Mouse (Mus musculus) ES-E14 (cell line): ENCODE measurements around the gene Tubgcp3.

Experiments
- CHD2 ChIP-seq: IDR thresholded peaks from 2 replicates; pipeline ENCODE4 v1.6.1; 2014; ENCODE audit warnings: mild to moderate bottlenecking, low read depth, low read length, inconsistent platforms
- HCFC1 ChIP-seq: IDR thresholded peaks from 2 replicates; pipeline ENCODE4 v1.6.1; 2012; ENCODE audit warnings: low read length, inconsistent platforms, borderline replicate concordance; ENCODE audit not compliant: insufficient read depth

DNA sequence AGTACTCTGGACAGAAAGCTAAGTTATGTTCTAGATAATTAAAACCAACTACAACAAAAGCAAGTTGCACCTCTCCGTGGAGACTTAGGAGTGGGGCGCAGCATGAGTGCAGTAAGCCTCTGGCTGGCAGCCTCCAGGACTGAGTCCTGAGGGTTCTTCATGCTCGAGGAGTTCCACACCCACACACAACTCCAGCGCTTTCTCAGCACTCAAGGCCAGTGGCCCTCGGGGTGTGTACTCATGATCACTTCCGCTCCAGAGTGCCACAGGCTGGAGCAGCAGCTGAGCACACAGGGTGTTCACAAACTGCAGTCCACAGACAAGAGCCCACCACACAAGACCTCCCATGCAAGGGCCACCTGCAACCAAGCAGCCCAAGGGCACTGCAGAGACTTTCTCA lies 30.5 kb downstream of the Tubgcp3 start:
- TF ChIP-seq HCFC1 (no peak), CHD2 (no peak)
